Mouse (Mus musculus) embryonic facial prominence, embryonic 14.5 days (tissue): ENCODE data around the gene Cblb. TPM values are rescaled to one million over a fixed set of nuclear protein-coding genes. Genes with fewer than 3 reads are reported as not detected.

Experiments used
- ATAC-seq: fragments of 200-750 bp; cut with Nextera tagmentation; 2 replicates; pipeline ENCODE4 v1.8.0; 2017; ENCODE audit warnings: low read depth, moderate number of reproducible peaks, moderate TSS enrichment
- DNase-seq: peaks from one replicate; pipeline ENCODE4 v3.0.0-alpha.2; 2015; ENCODE audit warnings: low spot score
- H3K27ac ChIP-seq: fragments of 300-500 bp; sonication (generic); replicated peaks from 2 replicates; pipeline ENCODE4 v1.5.1; 2014; ENCODE audit warnings: low read depth, mild to moderate bottlenecking, low read length, moderate library complexity
- H3K27me3 ChIP-seq: fragments of 300-500 bp; sonication (generic); replicated peaks from 2 replicates; pipeline ENCODE4 v1.6.1; 2014; ENCODE audit warnings: low read length; ENCODE audit not compliant: control insufficient read depth, insufficient read depth
- H3K36me3 ChIP-seq: fragments of 300-500 bp; sonication (generic); 2 replicates; pipeline ENCODE4 v1.6.1; 2014; ENCODE audit warnings: low read length, mixed read lengths; ENCODE audit not compliant: control insufficient read depth, insufficient read depth
- H3K4me1 ChIP-seq: fragments of 300-500 bp; sonication (generic); 2 replicates; pipeline ENCODE4 v1.6.1; 2014; ENCODE audit warnings: antibody characterized with exemption, low read length; ENCODE audit not compliant: control insufficient read depth, insufficient read depth
- H3K4me2 ChIP-seq: fragments of 300-500 bp; sonication (generic); 2 replicates; pipeline ENCODE4 v1.6.1; 2014; ENCODE audit warnings: low read depth, mild to moderate bottlenecking, low read length, moderate library complexity, mixed read lengths
- H3K4me3 ChIP-seq: fragments of 300-500 bp; sonication (generic); 2 replicates; pipeline ENCODE4 v1.5.1; 2014; ENCODE audit warnings: low read depth, mild to moderate bottlenecking, low read length
- H3K9ac ChIP-seq: fragments of 300-500 bp; sonication (generic); 2 replicates; pipeline ENCODE4 v1.6.1; 2014; ENCODE audit warnings: low read depth, mild to moderate bottlenecking, low read length, moderate library complexity, mixed read lengths
- H3K9me3 ChIP-seq: fragments of 300-500 bp; sonication (generic); 2 replicates; pipeline ENCODE4 v1.6.1; 2016; ENCODE audit warnings: low read length; ENCODE audit not compliant: control insufficient read depth
- WGBS: fragments of 180-500 bp; shearing (Covaris S2); extraction: QIAGEN DNeasy Blood & Tissue Kit; methylation state at CpG from one replicate; pipeline ENCODE4 v1.1.7; 2014; 5-methylcytosine and 5-hydroxymethylcytosine counted together
- polyA plus RNA-seq: library from polyadenylated mRNA; unstranded; fragments of >200 nt; fragmentation: Nextera tagmentation; extraction: Ambion mirVana; gene quantifications from 2 replicates; pipeline ENCODE4 v1.2.1, GENCODE M21; 2014

Gene Cblb
- polyA plus RNA-seq, 1 experiment from 2014 or later: 18.6 TPM

DNA sequence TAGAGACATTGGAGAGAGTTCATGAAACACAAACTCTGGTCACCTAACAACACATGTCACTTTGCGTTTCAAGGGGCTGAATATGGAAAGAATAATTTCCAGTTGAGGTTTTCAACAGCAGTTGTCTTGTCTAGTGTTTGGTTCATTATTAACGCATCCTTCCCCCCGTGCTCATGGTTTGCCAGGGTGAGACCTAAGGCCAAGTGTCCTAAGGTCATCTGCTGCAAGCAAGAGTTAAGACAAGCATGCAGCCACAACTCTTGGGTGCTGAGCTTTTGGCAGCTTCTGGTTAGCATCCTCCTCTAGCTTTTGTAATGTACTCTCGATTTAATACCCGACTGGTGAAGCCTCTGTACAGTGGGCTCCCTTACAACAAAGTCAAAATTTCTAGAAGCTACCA, 159.7 kb downstream of the Cblb start:
- Histone ChIP-seq H3K4me2 (no peak overlapping the region), H3K9me3 (no peaks in the 10 kb centered on the region), H3K4me3 (no peak overlapping the region), H3K36me3 (peaks cover 67% of the 10 kb centered on the region), H3K9ac (no peak overlapping the region), H3K27ac (no peak overlapping the region), H3K27me3 (no peaks in the 10 kb centered on the region), H3K4me1 (no peaks in the 10 kb centered on the region)
- 89% methylated on average over 5 of the region's 5 CpGs for WGBS
- DNase-seq (no peak), ATAC-seq (no peak)

DNA sequence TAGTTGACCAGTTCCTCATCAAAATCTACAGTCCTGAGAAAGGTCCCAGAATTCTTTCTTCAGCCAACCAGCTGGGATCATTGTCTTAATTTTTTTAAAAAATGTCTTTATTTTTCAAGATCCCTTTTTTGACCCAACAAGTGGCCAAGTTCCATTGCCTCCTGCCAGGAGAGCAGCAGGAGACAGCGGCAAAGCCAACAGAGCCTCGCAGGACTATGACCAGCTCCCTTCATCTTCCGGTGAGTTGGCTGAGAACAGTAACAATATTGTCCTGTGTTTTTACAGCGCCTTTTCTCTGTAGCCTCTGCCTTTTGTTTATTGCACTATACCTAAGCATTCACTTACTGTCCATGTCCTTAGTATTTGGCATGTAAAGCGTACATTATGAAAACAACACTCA, 163.0 kb downstream of the Cblb start:
- no peaks in the 10 kb centered on the region for H3K4me1 ChIP-seq
- 87% methylated on average over 5 of the region's 5 CpGs for WGBS
- DNase-seq (no peak), ATAC-seq (no peak)
- H3K36me3 ChIP-seq: peaks cover 54% of the 10 kb centered on the region
- H3K4me3 ChIP-seq: no peak overlapping the region
- no peaks in the 10 kb centered on the region for H3K9me3 ChIP-seq
- no peak overlapping the region for H3K27ac ChIP-seq
- H3K9ac ChIP-seq: no peak overlapping the region
- H3K27me3 ChIP-seq: no peaks in the 10 kb centered on the region
- no peak overlapping the region for H3K4me2 ChIP-seq

DNA sequence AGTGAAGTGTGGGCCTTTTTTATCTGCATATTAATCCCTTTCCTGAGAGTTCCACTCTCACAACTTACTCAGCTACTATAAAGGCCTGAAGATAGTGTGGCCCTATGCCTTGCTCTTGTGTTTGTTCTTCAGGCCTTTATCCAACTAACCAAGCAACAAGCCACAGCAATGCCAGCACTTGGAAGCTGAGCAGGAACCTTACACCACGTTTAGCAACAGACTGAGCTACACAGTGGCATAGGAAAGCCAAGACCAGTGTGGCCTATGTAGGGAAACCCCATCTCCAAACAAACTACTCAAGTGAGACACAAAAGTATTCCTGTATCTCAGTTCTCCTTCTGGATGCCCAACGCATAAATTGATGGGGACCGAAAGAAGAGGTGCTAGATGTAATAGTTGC, 163.8 kb downstream of the Cblb start:
- no peak overlapping the region for H3K27ac ChIP-seq
- H3K27me3 ChIP-seq: no peaks in the 10 kb centered on the region
- no peak for DNase-seq
- 92% methylated on average over 3 of the region's 3 CpGs for WGBS
- H3K4me3 ChIP-seq: no peak overlapping the region
- no peak for ATAC-seq
- no peaks in the 10 kb centered on the region for H3K4me1 ChIP-seq
- no peak overlapping the region for H3K4me2 ChIP-seq
- H3K9ac ChIP-seq: no peak overlapping the region
- H3K36me3 ChIP-seq: peaks cover 46% of the 10 kb centered on the region
- no peaks in the 10 kb centered on the region for H3K9me3 ChIP-seq

DNA sequence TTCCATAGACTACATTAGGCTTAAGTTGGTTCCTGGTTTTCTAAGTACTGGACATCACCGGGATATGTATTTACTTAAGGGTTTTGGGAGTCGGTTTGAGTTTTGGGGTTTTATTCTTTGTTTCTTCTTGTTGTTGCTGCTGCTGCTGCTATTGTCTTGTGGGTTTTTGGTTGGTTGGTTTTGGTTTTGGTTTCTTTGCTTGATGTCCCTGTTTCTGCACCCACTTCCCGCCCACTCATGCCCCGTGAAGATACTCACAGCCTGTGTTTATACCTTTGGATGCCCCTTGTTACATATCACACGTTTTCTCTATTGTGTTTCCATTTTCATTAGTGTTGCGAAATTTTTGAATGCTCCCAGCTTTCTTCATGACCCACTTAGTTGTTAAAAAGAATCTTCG, 169.1 kb downstream of the Cblb start:
- WGBS: 91% methylated on average over 7 of the region's 7 CpGs

DNA sequence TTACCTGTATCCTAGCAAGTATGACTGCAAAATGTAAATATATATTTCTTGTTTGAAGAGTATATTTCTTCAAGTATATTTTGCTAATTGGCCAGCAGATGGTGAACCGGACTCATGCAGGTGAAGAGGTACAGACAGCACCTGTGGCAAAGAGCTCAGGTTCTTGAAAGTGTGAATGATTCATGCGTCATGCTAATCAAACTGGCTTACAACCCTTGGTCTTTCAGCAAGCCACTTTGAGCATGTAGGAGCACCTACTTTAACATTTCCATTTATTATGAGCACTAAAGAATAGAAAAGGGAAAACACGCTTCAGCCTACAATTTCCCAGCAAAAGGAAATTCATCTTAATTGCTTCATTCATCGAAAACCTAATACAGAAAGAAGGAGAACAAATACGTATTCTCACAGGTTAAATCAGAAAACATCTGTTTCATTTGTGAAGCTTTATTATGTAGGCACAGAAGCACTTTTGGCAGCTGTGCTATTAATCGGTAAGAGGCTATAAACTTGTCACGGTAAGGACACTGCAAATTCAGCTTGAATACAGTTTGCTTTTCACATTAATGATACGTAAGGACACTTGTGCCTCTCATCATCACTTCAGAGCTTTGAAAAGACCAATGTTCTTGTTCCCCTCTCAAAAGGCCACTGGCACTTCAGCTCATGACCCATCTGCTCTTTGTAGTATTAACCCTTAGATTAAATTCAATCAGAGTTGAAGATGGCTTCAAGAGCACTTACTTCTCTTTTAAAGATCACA, 180.0 kb downstream of the Cblb start:
- Histone ChIP-seq H3K27ac (no peak overlapping the region), H3K4me3 (no peak overlapping the region), H3K4me2 (no peak overlapping the region), H3K9me3 (no peaks in the 10 kb centered on the region), H3K36me3 (peaks cover 16% of the 10 kb centered on the region), H3K4me1 (no peaks in the 10 kb centered on the region), H3K27me3 (no peaks in the 10 kb centered on the region), H3K9ac (no peak overlapping the region)
- ATAC-seq: no peak
- 85% methylated on average over 8 of the region's 8 CpGs for WGBS
- no peak for DNase-seq

More for the DNA sequence above, 169.1 kb downstream of the Cblb start:
- Histone ChIP-seq H3K9ac (no peak overlapping the region), H3K27me3 (no peaks in the 10 kb centered on the region), H3K27ac (no peak overlapping the region), H3K4me3 (no peak overlapping the region), H3K36me3 (peaks cover 36% of the 10 kb centered on the region), H3K4me2 (no peak overlapping the region), H3K9me3 (no peaks in the 10 kb centered on the region), H3K4me1 (no peaks in the 10 kb centered on the region)
- DNase-seq (no peak), ATAC-seq (no peak)

DNA sequence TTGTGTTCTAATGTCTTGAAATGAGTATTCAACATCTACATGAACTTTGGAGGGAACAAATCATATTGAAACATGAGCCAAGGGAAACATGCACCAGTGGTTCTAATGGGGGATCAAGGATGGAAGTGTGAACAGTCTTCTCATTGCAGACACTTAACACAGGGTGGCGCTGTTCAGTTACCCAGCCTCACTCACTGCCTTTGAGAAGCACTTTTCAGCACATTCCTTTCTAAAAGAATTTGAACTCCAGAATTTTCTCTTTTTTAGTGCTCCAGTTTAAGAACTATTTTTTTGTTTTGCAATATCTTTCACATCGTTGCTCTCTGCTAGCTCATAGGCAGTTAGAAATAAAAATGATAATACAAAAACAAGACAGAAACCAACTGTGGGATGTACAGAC, 188.0 kb downstream of the Cblb start:
- no peaks in the 10 kb centered on the region for H3K9me3 ChIP-seq
- no peak overlapping the region for H3K9ac ChIP-seq
- no peaks in the 10 kb centered on the region for H3K4me1 ChIP-seq
- no peaks in the 10 kb centered on the region for H3K36me3 ChIP-seq
- H3K27me3 ChIP-seq: no peaks in the 10 kb centered on the region
- DNase-seq: no peak
- no peak for ATAC-seq
- no peak overlapping the region for H3K4me3 ChIP-seq
- no peak overlapping the region for H3K27ac ChIP-seq
- no peak overlapping the region for H3K4me2 ChIP-seq
- WGBS: 19% methylated on average over 2 of the region's 2 CpGs

DNA sequence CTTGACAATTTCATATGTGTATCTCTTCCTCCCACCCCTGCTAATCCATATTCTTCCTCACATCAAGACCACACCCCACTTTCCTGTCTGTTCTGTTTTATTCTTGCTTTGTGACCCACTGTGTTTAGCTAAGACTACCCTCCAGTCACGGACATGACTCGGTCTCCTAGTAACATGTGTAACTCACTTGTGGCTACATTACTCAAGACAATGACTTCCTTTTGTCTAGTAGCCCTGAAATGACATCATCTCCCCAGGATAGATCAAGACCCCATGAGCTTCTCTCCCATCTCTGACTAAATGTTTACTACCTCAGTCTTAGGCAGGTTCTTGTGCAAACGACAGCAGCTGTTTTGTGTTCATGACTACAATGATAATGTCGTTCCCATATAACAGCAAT, 191.9 kb downstream of the Cblb start:
- no peak overlapping the region for H3K9ac ChIP-seq
- H3K4me2 ChIP-seq: no peak overlapping the region
- H3K4me3 ChIP-seq: no peak overlapping the region
- H3K9me3 ChIP-seq: no peaks in the 10 kb centered on the region
- no peak for DNase-seq
- no peak for ATAC-seq
- no peaks in the 10 kb centered on the region for H3K4me1 ChIP-seq
- WGBS: 77% methylated on average over 4 of the region's 4 CpGs
- no peak overlapping the region for H3K27ac ChIP-seq
- H3K27me3 ChIP-seq: no peaks in the 10 kb centered on the region
- H3K36me3 ChIP-seq: no peaks in the 10 kb centered on the region

DNA sequence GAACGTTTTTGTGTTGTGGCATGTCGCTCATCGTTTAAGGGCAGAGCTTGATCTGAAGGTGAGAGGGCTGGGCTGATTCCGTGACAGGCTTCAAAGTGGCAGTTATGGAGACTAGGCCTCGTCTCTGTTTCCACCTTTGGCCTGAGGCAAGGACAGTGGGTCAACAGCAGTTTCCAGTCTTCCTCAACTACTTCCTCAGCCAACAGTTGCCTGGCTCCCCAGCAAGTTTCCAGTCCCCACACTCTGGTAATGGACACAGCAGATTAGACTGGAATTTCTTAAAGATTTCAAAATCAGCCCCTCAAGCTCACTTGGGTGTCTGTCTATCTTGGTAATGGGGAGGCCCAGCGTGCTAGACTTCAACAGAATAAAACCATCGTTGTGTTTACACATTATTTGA, 198.4 kb downstream of the Cblb start:
- Histone ChIP-seq H3K27me3 (no peaks in the 10 kb centered on the region), H3K9ac (no peak overlapping the region), H3K9me3 (no peaks in the 10 kb centered on the region), H3K27ac (no peak overlapping the region), H3K36me3 (no peaks in the 10 kb centered on the region), H3K4me3 (no peak overlapping the region), H3K4me1 (no peaks in the 10 kb centered on the region), H3K4me2 (no peak overlapping the region)
- ATAC-seq (no peak), DNase-seq (no peak)
- 63% methylated on average over 7 of the region's 7 CpGs for WGBS

DNA sequence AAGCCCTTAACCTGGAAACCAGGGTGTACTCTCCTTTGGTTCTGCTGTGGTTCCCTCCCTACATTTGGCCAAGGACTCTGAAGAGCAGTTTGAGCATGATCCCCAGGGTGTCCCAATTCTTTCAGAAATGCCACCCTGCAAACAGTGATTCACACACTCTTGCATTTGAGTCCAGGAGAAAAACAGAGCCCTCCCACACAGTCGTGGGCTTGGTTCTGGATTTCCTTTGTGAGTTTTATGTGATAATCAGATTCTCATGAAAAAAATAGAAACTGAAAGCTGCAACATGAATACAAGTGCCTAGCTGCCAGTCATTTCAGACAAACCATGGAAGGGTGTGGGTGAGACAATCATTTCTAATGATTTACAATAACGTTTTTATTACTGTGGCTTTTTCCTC, 198.9 kb downstream of the Cblb start:
- no peak for DNase-seq
- Histone ChIP-seq H3K27ac (no peak overlapping the region), H3K9me3 (no peaks in the 10 kb centered on the region), H3K4me3 (no peak overlapping the region), H3K4me2 (no peak overlapping the region), H3K36me3 (no peaks in the 10 kb centered on the region), H3K27me3 (no peaks in the 10 kb centered on the region), H3K4me1 (no peaks in the 10 kb centered on the region), H3K9ac (no peak overlapping the region)
- ATAC-seq: no peak
- WGBS: 60% methylated on average over 2 of the region's 2 CpGs
